Mouse (Mus musculus) liver, adult 2 months (tissue): ENCODE measurements around the gene Lsm12.

Source experiments
- CTCF ChIP-seq: fragments of 200-500 bp; IDR thresholded peaks from 2 replicates; pipeline ENCODE4 v1.5.1; 2011; ENCODE audit warnings: low read depth, low read length, control low read depth
- POLR2A ChIP-seq: fragments of 200-500 bp; IDR thresholded peaks from 2 replicates; pipeline ENCODE4 v1.6.1; 2011; ENCODE audit warnings: low read length, control low read depth; ENCODE audit not compliant: insufficient read depth; ENCODE audit errors: extremely low read depth

DNA sequence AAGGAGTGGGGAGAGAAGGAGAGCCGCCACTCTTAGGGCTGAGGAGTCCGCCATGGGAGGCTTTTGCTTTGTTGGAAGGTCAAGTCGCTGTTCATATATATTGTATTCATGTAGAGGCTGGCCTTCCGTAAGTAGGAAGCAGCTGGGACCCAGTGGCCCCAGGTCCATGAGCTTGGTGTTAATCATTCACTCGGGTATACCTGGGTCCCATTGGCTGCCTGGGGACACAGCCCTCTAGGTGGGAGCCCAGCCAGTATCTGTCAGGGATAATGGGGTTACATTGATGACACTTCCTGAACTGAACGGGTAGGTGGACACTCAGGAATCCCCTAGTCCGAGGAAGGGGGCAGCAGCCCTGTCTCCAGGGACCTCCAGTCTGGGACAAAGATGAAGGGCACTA is 42.7 kb downstream of the Lsm12 start:
- TF ChIP-seq CTCF, result no peak
- no peak for TF ChIP-seq POLR2A
